Mouse (Mus musculus) myocyte (in vitro differentiated cells): ENCODE data around the gene Ano10.

Experiments
- CEBPB ChIP-seq: IDR thresholded peaks from 2 replicates; pipeline ENCODE4 v1.6.1; 2011; ENCODE audit warnings: mild to moderate bottlenecking, moderate library complexity; ENCODE audit not compliant: poor library complexity, insufficient read depth, severe bottlenecking
- E2F4 ChIP-seq: IDR thresholded peaks from one replicate; pipeline ENCODE4 v1.6.1; 2011; ENCODE audit warnings: mild to moderate bottlenecking, control low read depth, moderate library complexity; ENCODE audit not compliant: insufficient read depth
- MAX ChIP-seq: IDR thresholded peaks from one replicate; pipeline ENCODE4 v1.6.1; 2011; ENCODE audit warnings: low read depth, mild to moderate bottlenecking, control low read depth
- MYOG ChIP-seq, 3 experiments: IDR thresholded peaks; one replicate each; pipeline ENCODE4 v1.6.1; 2011; ENCODE audit warnings: control low read depth in 2 of 3, low read depth in 2 of 3, mild to moderate bottlenecking in 2 of 3; ENCODE audit not compliant: insufficient read length in 2 of 3, control insufficient read depth in 1 of 3, insufficient read depth in 1 of 3
- POLR2A ChIP-seq: IDR thresholded peaks from one replicate; pipeline ENCODE4 v1.6.1; 2011; ENCODE audit warnings: low read depth, mild to moderate bottlenecking, control low read depth, moderate library complexity; ENCODE audit not compliant: insufficient read length
- POLR2AphosphoS2 ChIP-seq: IDR thresholded peaks from one replicate; pipeline ENCODE4 v1.6.1; 2011; ENCODE audit warnings: low read depth, control low read depth; ENCODE audit not compliant: insufficient read length
- TCF12 ChIP-seq: IDR thresholded peaks from one replicate; pipeline ENCODE4 v1.6.1; 2011; ENCODE audit warnings: mild to moderate bottlenecking, control low read depth; ENCODE audit not compliant: poor library complexity, insufficient read depth, severe bottlenecking
- TCF3 ChIP-seq: IDR thresholded peaks from one replicate; pipeline ENCODE4 v1.6.1; 2011; ENCODE audit warnings: low read depth, control low read depth; ENCODE audit not compliant: insufficient read length
- USF1 ChIP-seq: IDR thresholded peaks from one replicate; pipeline ENCODE4 v1.6.1; 2011; ENCODE audit warnings: low read depth, mild to moderate bottlenecking, control low read depth, moderate library complexity

DNA sequence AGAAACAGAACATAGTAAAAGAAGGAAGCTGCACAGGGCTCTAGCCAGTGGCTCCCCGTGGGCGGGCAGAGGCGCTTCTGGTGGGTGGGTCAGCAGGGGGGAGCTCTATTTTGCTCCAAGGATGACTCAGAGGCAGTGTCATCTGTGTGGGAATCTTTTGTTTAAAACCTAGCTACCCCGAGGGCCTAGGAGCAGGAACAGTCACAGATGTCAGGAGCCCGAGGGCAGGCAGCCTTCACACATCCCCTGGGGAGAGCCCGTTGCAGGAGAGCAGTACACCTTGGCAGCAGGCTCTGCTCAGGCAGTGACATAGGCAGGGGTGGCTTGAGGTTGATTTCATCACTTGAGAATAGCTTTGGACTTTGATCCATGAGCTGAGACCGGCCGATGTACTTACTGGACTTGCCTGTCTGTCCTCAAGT, 43.3 kb upstream of the Ano10 start:
- TF ChIP-seq POLR2A, result no peak
- no peak for TF ChIP-seq TCF3
- TF ChIP-seq POLR2AphosphoS2, result no peak
- TF ChIP-seq TCF12, result no peak
- TF ChIP-seq USF1, result no peak
- no peak for TF ChIP-seq MYOG (IDR thresholded peaks at IDR 0.05; ENCODE audit: control insufficient read depth in 1 of 3, insufficient read depth in 1 of 3, insufficient read length in 2 of 3, low read depth in 2 of 3)
- TF ChIP-seq MAX, result no peak
- TF ChIP-seq E2F4, result no peak
- no peak for TF ChIP-seq CEBPB
